9 mouse cellular contexts compared by ENCODE assay signal in genomic region chr5:112133688-112134573, GRCm38 (mm10).
DNase-seq lines count a peak whose midpoint lies in the region; ATAC-seq lines count a peak whose summit lies in the region.
"Had no signal": no experiment of that assay in that cellular context is flagged by ENCODE, and none has a peak within 500 bp of the region (broad histone marks: within the 10 kb centered on the region; RNA-seq: fewer than 3 reads in every experiment).

No protein-coding gene starts in this region.

- DNase-seq in neural tube, embryonic 11.5 days (ENCODE audit: low spot score): peak; percentile 34
- DNase-seq in neural tube, embryonic 10.5 days (ENCODE audit: extremely low spot score, low spot score): no peak
- no peak for DNase-seq in limb, embryonic 10.5 days (ENCODE audit: low spot score)
- DNase-seq in right cerebral cortex, postnatal 4 days: peak; percentile 45
- no peak for DNase-seq in adipocyte (ENCODE audit: low spot score)
- no peak for DNase-seq in thymus, adult 18-20 months
- no peak for DNase-seq in heart, postnatal 10 days

- no peak overlapping the region for H3K4me2 ChIP-seq in neural tube, embryonic 11.5 days (ENCODE audit: low read depth)
- H3K4me2 ChIP-seq in forebrain, embryonic 16.5 days (ENCODE audit: low read length): no peak overlapping the region

- intact Hi-C loops in heart, postnatal 10 days (cut with DNase I): no loop called here

- H3K4me1 ChIP-seq in neural tube, embryonic 11.5 days (ENCODE audit: control insufficient read depth, insufficient read depth, low read length): no peaks in the 10 kb centered on the region; the same call in 1 of the 2 replicates
- H3K4me1 ChIP-seq in forebrain, embryonic 16.5 days (replicated peaks; ENCODE audit: control insufficient read depth, insufficient read depth, low read length): peaks cover 32% of the 10 kb centered on the region
- H3K4me1 ChIP-seq in limb, embryonic 10.5 days: peaks cover 32% of the 10 kb centered on the region

- 72% methylated on average over 21 of the region's 21 CpGs for WGBS in neural tube, embryonic 11.5 days
- WGBS in forebrain, embryonic 16.5 days: 10% methylated on average over 21 of the region's 21 CpGs
- 85% methylated on average over 21 of the region's 21 CpGs for WGBS in limb, embryonic 10.5 days

- no peak for ATAC-seq in neural tube, embryonic 11.5 days (ENCODE audit: insufficient read depth, low FRiP score, low TSS enrichment)
- ATAC-seq in forebrain, embryonic 16.5 days: peak; percentile 92

- no peak overlapping the region for H3K9ac ChIP-seq in neural tube, embryonic 11.5 days (ENCODE audit: low read length)
- peak overlapping the region; percentile 30; the same call in 1 of the 2 replicates for H3K9ac ChIP-seq in forebrain, embryonic 16.5 days (replicated peaks; ENCODE audit: low read depth, low read length)

- no peaks in the 10 kb centered on the region for H3K9me3 ChIP-seq in neural tube, embryonic 11.5 days (ENCODE audit: control insufficient read depth, low read length)
- H3K9me3 ChIP-seq in forebrain, embryonic 16.5 days (ENCODE audit: control insufficient read depth, low read length): no peaks in the 10 kb centered on the region
- H3K9me3 ChIP-seq in limb, embryonic 10.5 days (replicated peaks): no peaks in the 10 kb centered on the region

- H3K27ac ChIP-seq in neural tube, embryonic 11.5 days (ENCODE audit: low read depth, low read length): no peak overlapping the region
- peak overlapping the region; percentile 88 for H3K27ac ChIP-seq in forebrain, embryonic 16.5 days (ENCODE audit: low read length)
- 0 out of 2 replicates have a peak overlapping the region, but pooled peaks have one; percentile 14 for H3K27ac ChIP-seq in limb, embryonic 10.5 days
- H3K27ac ChIP-seq: kidney, postnatal 0 days had no signal

- H3K4me3 ChIP-seq in neural tube, embryonic 11.5 days (ENCODE audit: low read depth, low read length): no peak overlapping the region
- H3K4me3 ChIP-seq in forebrain, embryonic 16.5 days (replicated peaks; ENCODE audit: low read length): no peak overlapping the region
- no peak overlapping the region for H3K4me3 ChIP-seq in limb, embryonic 10.5 days

- 0 out of 2 replicates have a peak, but pooled peaks cover 2% of the 10 kb centered on the region for H3K27me3 ChIP-seq in neural tube, embryonic 11.5 days (ENCODE audit: control insufficient read depth, insufficient read depth, low read length)
- H3K27me3 ChIP-seq in forebrain, embryonic 16.5 days (replicated peaks; ENCODE audit: control insufficient read depth, insufficient read depth, low read length): no peaks in the 10 kb centered on the region
- peaks cover 40% of the 10 kb centered on the region for H3K27me3 ChIP-seq in limb, embryonic 10.5 days (ENCODE audit: low read depth, poor library complexity, severe bottlenecking)

- H3K36me3 ChIP-seq in neural tube, embryonic 11.5 days (ENCODE audit: control insufficient read depth, insufficient read depth, low read length): no peaks in the 10 kb centered on the region
- no peaks in the 10 kb centered on the region for H3K36me3 ChIP-seq in forebrain, embryonic 16.5 days (ENCODE audit: control insufficient read depth, insufficient read depth)
- no peaks in the 10 kb centered on the region for H3K36me3 ChIP-seq in limb, embryonic 10.5 days

Comparison
In these comparisons a context has a peak if more than half of its experiments do, and no peak if none do; other contexts are left out.
1. DNase-seq: peak in neural tube, embryonic 11.5 days (single experiment) and right cerebral cortex, postnatal 4 days (single experiment); none in neural tube, embryonic 10.5 days (single experiment), limb, embryonic 10.5 days (single experiment), adipocyte (single experiment), thymus, adult 18-20 months (0 of 2) and heart, postnatal 10 days (0 of 2).